16 mouse cellular contexts compared by ENCODE assay signal in genomic region chr19:48300440-48301231, GRCm38 (mm10).
DNase-seq lines count a peak whose midpoint lies in the region; ATAC-seq and TF ChIP-seq lines count a peak whose summit lies in the region.
"Had no signal": no experiment of that assay in that cellular context is flagged by ENCODE, and none has a peak within 500 bp of the region (broad histone marks: within the 10 kb centered on the region; RNA-seq: fewer than 3 reads in every experiment).

No protein-coding gene starts in this region.

- TF ChIP-seq CTCF in hindbrain, postnatal 0 days (IDR thresholded peaks at IDR 0.05; ENCODE audit: low read depth) = no peak
- TF ChIP-seq CTCF in heart, adult 2 months (IDR thresholded peaks at IDR 0.05) = no peak

- H3K9ac ChIP-seq in forebrain, embryonic 15.5 days (replicated peaks) = no peak overlapping the region
- 0 out of 2 replicates have a peak overlapping the region, but pooled peaks have one; percentile 3 for H3K9ac ChIP-seq in hindbrain, postnatal 0 days (replicated peaks; ENCODE audit: low read length)
- H3K9ac ChIP-seq in neural tube, embryonic 13.5 days = no peak overlapping the region
- H3K9ac ChIP-seq in heart, adult 2 months (ENCODE audit: low read depth, low read length) = no peak overlapping the region
- H3K9ac ChIP-seq: embryonic facial prominence, embryonic 15.5 days; lung, embryonic 15.5 days had no signal

- H3K36me3 ChIP-seq in forebrain, embryonic 15.5 days = no peaks in the 10 kb centered on the region
- H3K36me3 ChIP-seq in hindbrain, postnatal 0 days (ENCODE audit: insufficient read depth, low read length) = no peaks in the 10 kb centered on the region
- H3K36me3 ChIP-seq in neural tube, embryonic 13.5 days = no peaks in the 10 kb centered on the region
- no peaks in the 10 kb centered on the region for H3K36me3 ChIP-seq in heart, adult 2 months (ENCODE audit: control insufficient read depth, insufficient read depth, low read length)
- H3K36me3 ChIP-seq: embryonic facial prominence, embryonic 15.5 days; lung, embryonic 15.5 days had no signal

- TF ChIP-seq POLR2A in heart, adult 2 months (IDR thresholded peaks at IDR 0.05; ENCODE audit: insufficient read depth, low read depth, low read length) = no peak

- H3K4me3 ChIP-seq in forebrain, embryonic 15.5 days = no peak overlapping the region
- no peak overlapping the region for H3K4me3 ChIP-seq in hindbrain, postnatal 0 days (ENCODE audit: low read length)
- no peak overlapping the region for H3K4me3 ChIP-seq in neural tube, embryonic 13.5 days
- H3K4me3 ChIP-seq in heart, adult 2 months = no peak overlapping the region
- H3K4me3 ChIP-seq: embryonic facial prominence, embryonic 15.5 days; lung, embryonic 15.5 days; megakaryocyte, embryonic 14.5 days had no signal

- no peaks in the 10 kb centered on the region for H3K79me2 ChIP-seq in heart, adult 2 months (replicated peaks; ENCODE audit: control insufficient read depth, insufficient read depth, low read length)

- no peak overlapping the region for H3K27ac ChIP-seq in forebrain, embryonic 15.5 days (replicated peaks)
- H3K27ac ChIP-seq in hindbrain, postnatal 0 days = no peak overlapping the region
- peak overlapping the region; percentile 64 for H3K27ac ChIP-seq in neural tube, embryonic 13.5 days (replicated peaks)
- no peak overlapping the region for H3K27ac ChIP-seq in heart, adult 2 months
- H3K27ac ChIP-seq: embryonic facial prominence, embryonic 15.5 days; lung, embryonic 15.5 days had no signal

- no peaks in the 10 kb centered on the region for H3K9me3 ChIP-seq in forebrain, embryonic 15.5 days
- no peaks in the 10 kb centered on the region for H3K9me3 ChIP-seq in hindbrain, postnatal 0 days (ENCODE audit: low read length)
- H3K9me3 ChIP-seq in neural tube, embryonic 13.5 days = no peaks in the 10 kb centered on the region
- H3K9me3 ChIP-seq: embryonic facial prominence, embryonic 15.5 days; lung, embryonic 15.5 days had no signal

- DNase-seq in embryo, embryonic 9.5 days (ENCODE audit: extremely low spot score) = peak; percentile 3
- DNase-seq in embryo, embryonic 11 days = no peak
- peak; percentile 42 for DNase-seq in hindbrain, postnatal 0 days (ENCODE audit: low spot score)
- DNase-seq in gastrocnemius, postnatal 36 days = no peak
- no peak for DNase-seq in B cell, adult 2 months
- no peak for DNase-seq in heart, adult 2 months
- DNase-seq: adrenal gland, postnatal 14 days; cerebellum, postnatal 25 days; kidney, postnatal 4 days; liver had no signal

- H3K4me1 ChIP-seq in forebrain, embryonic 15.5 days = peaks cover 11% of the 10 kb centered on the region
- H3K4me1 ChIP-seq in hindbrain, postnatal 0 days (ENCODE audit: insufficient read depth, low read length) = no peaks in the 10 kb centered on the region
- H3K4me1 ChIP-seq in neural tube, embryonic 13.5 days (replicated peaks) = peaks cover 17% of the 10 kb centered on the region
- H3K4me1 ChIP-seq in heart, adult 2 months (ENCODE audit: control insufficient read depth, insufficient read depth, low read length) = no peaks in the 10 kb centered on the region
- H3K4me1 ChIP-seq: lung, embryonic 15.5 days; megakaryocyte, embryonic 14.5 days had no signal

- no peak for TF ChIP-seq EP300 in heart, adult 2 months (IDR thresholded peaks at IDR 0.05; ENCODE audit: insufficient read depth, low read depth, low read length)

- H3K4me2 ChIP-seq in forebrain, embryonic 15.5 days (replicated peaks) = peak overlapping the region; percentile 10; the same call in 1 of the 2 replicates
- peak overlapping the region; percentile 40 for H3K4me2 ChIP-seq in hindbrain, postnatal 0 days (ENCODE audit: low read depth, low read length)
- H3K4me2 ChIP-seq in neural tube, embryonic 13.5 days = peak overlapping the region; percentile 18
- H3K4me2 ChIP-seq: embryonic facial prominence, embryonic 15.5 days; lung, embryonic 15.5 days had no signal

- intact Hi-C loops in gastrocnemius, postnatal 36 days (cut with DNase I) = no loop called here
- intact Hi-C loops in heart, adult 2 months (cut with DNase I) = no loop called here

- H3K27me3 ChIP-seq in forebrain, embryonic 15.5 days = no peaks in the 10 kb centered on the region
- H3K27me3 ChIP-seq in hindbrain, postnatal 0 days (ENCODE audit: insufficient read depth, low read length) = no peaks in the 10 kb centered on the region
- no peaks in the 10 kb centered on the region for H3K27me3 ChIP-seq in neural tube, embryonic 13.5 days
- no peaks in the 10 kb centered on the region for H3K27me3 ChIP-seq in heart, adult 2 months (ENCODE audit: control insufficient read depth, insufficient read depth, low read length)
- H3K27me3 ChIP-seq: embryonic facial prominence, embryonic 15.5 days; lung, embryonic 15.5 days; megakaryocyte, embryonic 14.5 days had no signal

- peak; percentile 43; the same call in 1 of the 2 replicates for ATAC-seq in forebrain, embryonic 15.5 days (replicated peaks)
- ATAC-seq in hindbrain, postnatal 0 days = peak; percentile 51; the same call in 1 of the 2 replicates
- peak; percentile 82; the same call in 1 of the 2 replicates for ATAC-seq in neural tube, embryonic 13.5 days (ENCODE audit: low read depth)
- ATAC-seq: inflammation-experienced regulatory T-cells, adult 6 months had no signal

- 10% methylated on average over 14 of the region's 14 CpGs for WGBS in forebrain, embryonic 15.5 days
- 17% methylated on average over 14 of the region's 14 CpGs for WGBS in hindbrain, postnatal 0 days
- WGBS in neural tube, embryonic 13.5 days = 20% methylated on average over 14 of the region's 14 CpGs
- WGBS in heart, adult 2 months = 62% methylated on average over 14 of the region's 14 CpGs

Comparison
In these comparisons a context has a peak if more than half of its experiments do, and no peak if none do; other contexts are left out.
1. DNase-seq: peak in embryo, embryonic 9.5 days (single experiment) and hindbrain, postnatal 0 days (single experiment); none in embryo, embryonic 11 days (single experiment), gastrocnemius, postnatal 36 days (0 of 2), B cell, adult 2 months (0 of 2) and heart, adult 2 months (0 of 2).
2. Peak in every context shown above with its lines, with median percentiles within 50 percentile points of each other: ATAC-seq and H3K4me2 ChIP-seq.